Comparison of ENCODE assay signal across 22 mouse cellular contexts in genomic region chr13:8560485-8560884, GRCm38 (mm10).
DNase-seq lines count a peak whose midpoint lies in the region; ATAC-seq and TF ChIP-seq lines count a peak whose summit lies in the region.
"Had no signal": no experiment of that assay in that cellular context is flagged by ENCODE, and none has a peak within 500 bp of the region (broad histone marks: within the 10 kb centered on the region; RNA-seq: fewer than 3 reads in every experiment).

No protein-coding gene starts in this region.

- H3K27ac ChIP-seq in forebrain, postnatal 0 days (ENCODE audit: low read depth, low read length) = no peak overlapping the region
- no peak overlapping the region for H3K27ac ChIP-seq in forebrain, embryonic 13.5 days
- no peak overlapping the region for H3K27ac ChIP-seq in heart, adult 2 months
- no peak overlapping the region for H3K27ac ChIP-seq in cerebellum, adult 2 months (ENCODE audit: insufficient read depth, low read length)
- H3K27ac ChIP-seq: embryonic facial prominence, embryonic 12.5 days; embryonic facial prominence, embryonic 15.5 days; hindbrain, embryonic 12.5 days; hindbrain, embryonic 15.5 days; intestine, embryonic 15.5 days had no signal

- no peak overlapping the region for H3K4me3 ChIP-seq in forebrain, postnatal 0 days (ENCODE audit: low read depth, low read length)
- no peak overlapping the region for H3K4me3 ChIP-seq in forebrain, embryonic 13.5 days
- no peak overlapping the region for H3K4me3 ChIP-seq in heart, adult 2 months
- H3K4me3 ChIP-seq in cerebellum, adult 2 months (replicated peaks; ENCODE audit: insufficient read depth, low read depth, low read length) = no peak overlapping the region
- H3K4me3 ChIP-seq: embryonic facial prominence, embryonic 12.5 days; embryonic facial prominence, embryonic 15.5 days; hindbrain, embryonic 12.5 days; hindbrain, embryonic 15.5 days; intestine, embryonic 15.5 days had no signal

- peak; percentile 66 for ATAC-seq in forebrain, postnatal 0 days
- no peak for ATAC-seq in forebrain, embryonic 13.5 days
- ATAC-seq: CD4-positive, CD25-positive, alpha-beta regulatory T cell, adult 4 months; intestine, embryonic 15.5 days had no signal

- no peaks in the 10 kb centered on the region for H3K9me3 ChIP-seq in forebrain, postnatal 0 days (ENCODE audit: low read length)
- H3K9me3 ChIP-seq in forebrain, embryonic 13.5 days (replicated peaks) = no peaks in the 10 kb centered on the region
- H3K9me3 ChIP-seq: embryonic facial prominence, embryonic 12.5 days; embryonic facial prominence, embryonic 15.5 days; hindbrain, embryonic 12.5 days; hindbrain, embryonic 15.5 days; intestine, embryonic 15.5 days had no signal

- TF ChIP-seq POLR2A in heart, adult 2 months (IDR thresholded peaks at IDR 0.05; ENCODE audit: insufficient read depth, low read depth, low read length) = no peak
- TF ChIP-seq POLR2A in cerebellum, adult 2 months (IDR thresholded peaks at IDR 0.05; ENCODE audit: borderline replicate concordance, insufficient read depth, low read length) = no peak

- intact Hi-C loops in heart, adult 2 months (cut with DNase I) = no loop called here

- TF ChIP-seq CTCF in forebrain, postnatal 0 days (IDR thresholded peaks at IDR 0.05; ENCODE audit: low read depth) = no peak
- no peak for TF ChIP-seq CTCF in heart, adult 2 months (IDR thresholded peaks at IDR 0.05)
- TF ChIP-seq CTCF in cerebellum, adult 2 months (IDR thresholded peaks at IDR 0.05; ENCODE audit: borderline replicate concordance, insufficient read depth, low read depth, low read length) = no peak

- no peaks in the 10 kb centered on the region for H3K27me3 ChIP-seq in forebrain, postnatal 0 days (ENCODE audit: insufficient read depth, low read length)
- H3K27me3 ChIP-seq in forebrain, embryonic 13.5 days = no peaks in the 10 kb centered on the region
- H3K27me3 ChIP-seq in heart, adult 2 months (ENCODE audit: control insufficient read depth, insufficient read depth, low read length) = no peaks in the 10 kb centered on the region
- no peaks in the 10 kb centered on the region; the same call in 1 of the 2 replicates for H3K27me3 ChIP-seq in cerebellum, adult 2 months (ENCODE audit: control insufficient read depth, insufficient read depth, low read length)
- H3K27me3 ChIP-seq: embryonic facial prominence, embryonic 12.5 days; embryonic facial prominence, embryonic 15.5 days; hindbrain, embryonic 12.5 days; hindbrain, embryonic 15.5 days; intestine, embryonic 15.5 days had no signal

- no peak for DNase-seq in forebrain, postnatal 0 days
- peak; percentile 17 for DNase-seq in heart, adult 11 months
- DNase-seq in heart, adult 2 months = no peak
- peak; percentile 34 for DNase-seq in layer of hippocampus, adult 9-11 months
- DNase-seq in layer of hippocampus, postnatal 36 days = no peak
- peak; percentile 39 for DNase-seq in telencephalon, adult 2 months (ENCODE audit: low read depth, low spot score)
- DNase-seq in cerebellum, adult 2 months = no peak
- DNase-seq: adrenal gland, adult 2 months; adrenal gland, postnatal 14 days; cerebellum, adult 18-20 months; cerebellum, adult 9-11 months; cerebellum, postnatal 25 days; gastrocnemius, postnatal 25 days; kidney, adult 2 months had no signal

- no peaks in the 10 kb centered on the region for H3K79me2 ChIP-seq in heart, adult 2 months (replicated peaks; ENCODE audit: control insufficient read depth, insufficient read depth, low read length)

- H3K36me3 ChIP-seq in forebrain, postnatal 0 days (ENCODE audit: insufficient read depth) = no peaks in the 10 kb centered on the region
- H3K36me3 ChIP-seq in forebrain, embryonic 13.5 days (ENCODE audit: poor library complexity, severe bottlenecking) = no peaks in the 10 kb centered on the region
- no peaks in the 10 kb centered on the region for H3K36me3 ChIP-seq in heart, adult 2 months (ENCODE audit: control insufficient read depth, insufficient read depth, low read length)
- H3K36me3 ChIP-seq: embryonic facial prominence, embryonic 12.5 days; embryonic facial prominence, embryonic 15.5 days; hindbrain, embryonic 12.5 days; hindbrain, embryonic 15.5 days; intestine, embryonic 15.5 days had no signal

- H3K9ac ChIP-seq in forebrain, postnatal 0 days = no peak overlapping the region
- no peak overlapping the region for H3K9ac ChIP-seq in forebrain, embryonic 13.5 days
- H3K9ac ChIP-seq in heart, adult 2 months (ENCODE audit: low read depth, low read length) = no peak overlapping the region
- H3K9ac ChIP-seq: embryonic facial prominence, embryonic 12.5 days; embryonic facial prominence, embryonic 15.5 days; hindbrain, embryonic 12.5 days; hindbrain, embryonic 15.5 days; intestine, embryonic 15.5 days had no signal

- no peaks in the 10 kb centered on the region for H3K4me1 ChIP-seq in forebrain, postnatal 0 days (ENCODE audit: insufficient read depth)
- H3K4me1 ChIP-seq in forebrain, embryonic 13.5 days = no peaks in the 10 kb centered on the region
- no peaks in the 10 kb centered on the region for H3K4me1 ChIP-seq in heart, adult 2 months (ENCODE audit: control insufficient read depth, insufficient read depth, low read length)
- no peaks in the 10 kb centered on the region for H3K4me1 ChIP-seq in cerebellum, adult 2 months (ENCODE audit: control insufficient read depth, insufficient read depth, low read length)
- H3K4me1 ChIP-seq: embryonic facial prominence, embryonic 12.5 days; embryonic facial prominence, embryonic 15.5 days; intestine, embryonic 15.5 days had no signal

- no peak overlapping the region for H3K4me2 ChIP-seq in forebrain, postnatal 0 days (ENCODE audit: low read depth)
- no peak overlapping the region for H3K4me2 ChIP-seq in forebrain, embryonic 13.5 days
- H3K4me2 ChIP-seq: embryonic facial prominence, embryonic 12.5 days; embryonic facial prominence, embryonic 15.5 days; heart, embryonic 11.5 days; hindbrain, embryonic 12.5 days; hindbrain, embryonic 15.5 days; intestine, embryonic 15.5 days had no signal

- TF ChIP-seq EP300 in heart, adult 2 months (IDR thresholded peaks at IDR 0.05; ENCODE audit: insufficient read depth, low read depth, low read length) = no peak

Comparison
In these comparisons a context has a peak if more than half of its experiments do, and no peak if none do; other contexts are left out.
1. DNase-seq: peak in heart, adult 11 months (single experiment), layer of hippocampus, adult 9-11 months (single experiment) and telencephalon, adult 2 months (single experiment); none in forebrain, postnatal 0 days (single experiment), heart, adult 2 months (0 of 2), layer of hippocampus, postnatal 36 days (0 of 2) and cerebellum, adult 2 months (0 of 2).